Mouse (Mus musculus): Measurements from ENCODE around the gene B4galnt2.

GRCm38 (mm10) chr11:95945838-95946472 lies 31.3 kb upstream of the B4galnt2 start:
- no peak for TF ChIP-seq CTCF (IDR thresholded peaks at IDR 0.05; ENCODE audit: control insufficient read depth, insufficient read depth, low read length)
- no peak for TF ChIP-seq POLR2A (IDR thresholded peaks at IDR 0.05; ENCODE audit: borderline replicate concordance, control insufficient read depth, low read depth, low read length)

Measured in bone marrow, adult 2 months (tissue).